Mouse (Mus musculus) adipocyte (in vitro differentiated cells): ENCODE measurements at regions not wholly inside any gene's neighbourhood (a gene's known extent, or its start where the extent isn't known, plus 50 kb on each side); places are given as distances from the start of the nearest gene placed in this dataset.
"Not testable (repeated sequence)": the region's sequence is repeated elsewhere in the genome, so short reads cannot be mapped to it uniquely, and the experiment has no call there.

Experiments
- DNase-seq: peaks from one replicate; pipeline ENCODE4 v3.0.0-alpha.2; 2016; ENCODE audit warnings: low spot score

DNA sequence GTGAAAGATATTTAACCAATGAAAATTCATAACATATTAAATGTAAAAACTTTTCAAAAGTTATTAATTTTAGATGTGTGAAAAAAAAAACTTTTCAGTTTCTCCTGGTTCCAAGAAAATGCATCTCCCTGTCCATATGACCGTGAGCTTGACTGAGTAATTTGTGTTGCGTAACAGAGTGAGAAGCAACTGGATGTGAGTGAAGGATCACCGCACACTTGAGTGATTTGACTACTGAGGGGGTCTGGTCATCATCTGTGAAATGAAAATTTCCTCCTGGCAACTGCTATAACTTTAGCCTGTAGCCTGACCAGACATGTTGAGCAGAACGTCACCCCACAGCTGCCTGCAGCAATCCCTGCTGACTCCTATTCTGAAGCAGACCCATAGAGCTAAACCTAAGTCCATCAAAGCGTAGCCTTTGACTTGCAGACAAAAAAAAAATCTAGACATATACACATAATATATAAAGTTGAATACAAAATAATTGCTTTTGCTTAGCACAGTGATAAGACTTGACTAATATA, 461.2 kb downstream of the Brinp3 start:
- DNase-seq = peak; percentile 12

DNA sequence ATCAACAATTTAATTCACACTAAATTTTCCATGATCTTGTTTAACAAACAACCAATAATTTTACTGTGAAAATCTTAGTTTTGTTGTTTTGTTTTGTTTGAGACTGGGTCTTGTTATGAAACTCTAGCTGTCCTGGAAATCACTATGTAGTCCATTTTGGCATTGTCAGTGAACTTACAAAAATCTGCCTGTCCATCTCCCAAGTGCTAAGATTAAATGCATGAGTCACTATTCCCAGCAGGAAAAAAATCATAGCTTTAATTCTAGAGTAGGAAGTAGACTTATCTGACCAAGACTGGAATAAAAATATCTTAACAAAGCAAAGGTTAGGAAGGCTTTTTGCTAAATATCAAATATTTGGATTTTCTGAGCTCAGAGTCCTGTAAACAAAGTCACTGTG, 461.8 kb downstream of the Brinp3 start:
- DNase-seq = peak; percentile 64

DNA sequence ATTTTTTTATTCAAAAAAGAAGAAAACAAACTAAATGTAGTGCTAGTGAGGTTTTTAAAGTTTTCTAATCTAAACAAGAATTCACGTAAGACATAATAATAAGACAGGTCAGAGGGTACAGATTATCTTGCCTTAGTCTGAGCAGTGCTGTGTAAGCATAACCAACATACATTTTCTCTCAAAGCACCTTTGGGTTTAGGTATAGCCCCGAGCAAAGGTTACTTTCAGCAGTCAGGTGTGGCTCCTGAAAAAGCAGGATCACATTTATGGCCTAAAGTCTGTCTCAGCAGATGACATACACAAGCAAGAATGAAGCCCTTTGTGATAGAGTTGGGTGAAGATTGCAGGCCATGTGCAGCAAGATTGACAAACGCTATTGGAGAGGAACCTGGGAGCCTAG, 465.9 kb downstream of the Brinp3 start:
- DNase-seq = no peak

DNA sequence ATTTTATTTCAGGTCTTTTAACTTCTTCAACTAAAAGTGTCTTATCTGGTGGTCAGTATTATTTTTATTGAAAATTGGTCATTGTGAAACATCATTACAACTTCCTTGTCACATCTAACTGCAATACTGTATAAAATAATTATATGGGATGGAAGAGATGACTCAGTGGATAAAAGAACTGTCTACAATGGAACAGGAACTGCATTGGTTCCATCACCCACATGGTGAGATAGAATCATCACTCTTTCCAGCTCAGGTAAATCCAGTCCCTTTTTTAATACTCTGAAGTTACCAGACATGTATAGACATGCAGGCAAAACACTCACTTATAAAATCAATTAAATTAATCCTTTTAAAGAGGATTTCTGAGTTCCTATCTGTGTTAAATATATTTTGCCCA, 473.0 kb downstream of the Brinp3 start:
- no peak for DNase-seq

DNA sequence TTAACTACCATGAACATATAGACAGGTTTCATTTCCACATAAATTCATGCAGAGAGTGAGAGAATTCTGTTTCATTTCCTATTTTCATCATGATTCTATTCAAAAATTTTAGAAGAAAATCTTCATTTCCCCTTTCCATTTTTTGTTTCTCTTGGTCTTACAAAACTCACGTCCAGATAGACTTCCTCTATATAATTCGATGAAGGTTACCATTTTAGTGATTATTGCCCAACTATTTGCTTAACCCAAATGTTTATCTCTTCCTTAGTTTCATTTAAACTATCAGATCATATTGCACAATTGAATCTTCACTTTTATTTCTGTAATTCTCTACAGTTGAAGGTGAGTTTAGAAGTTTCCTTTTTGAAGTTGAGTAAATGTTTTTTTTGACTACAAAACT, 473.4 kb downstream of the Brinp3 start:
- DNase-seq = no peak

DNA sequence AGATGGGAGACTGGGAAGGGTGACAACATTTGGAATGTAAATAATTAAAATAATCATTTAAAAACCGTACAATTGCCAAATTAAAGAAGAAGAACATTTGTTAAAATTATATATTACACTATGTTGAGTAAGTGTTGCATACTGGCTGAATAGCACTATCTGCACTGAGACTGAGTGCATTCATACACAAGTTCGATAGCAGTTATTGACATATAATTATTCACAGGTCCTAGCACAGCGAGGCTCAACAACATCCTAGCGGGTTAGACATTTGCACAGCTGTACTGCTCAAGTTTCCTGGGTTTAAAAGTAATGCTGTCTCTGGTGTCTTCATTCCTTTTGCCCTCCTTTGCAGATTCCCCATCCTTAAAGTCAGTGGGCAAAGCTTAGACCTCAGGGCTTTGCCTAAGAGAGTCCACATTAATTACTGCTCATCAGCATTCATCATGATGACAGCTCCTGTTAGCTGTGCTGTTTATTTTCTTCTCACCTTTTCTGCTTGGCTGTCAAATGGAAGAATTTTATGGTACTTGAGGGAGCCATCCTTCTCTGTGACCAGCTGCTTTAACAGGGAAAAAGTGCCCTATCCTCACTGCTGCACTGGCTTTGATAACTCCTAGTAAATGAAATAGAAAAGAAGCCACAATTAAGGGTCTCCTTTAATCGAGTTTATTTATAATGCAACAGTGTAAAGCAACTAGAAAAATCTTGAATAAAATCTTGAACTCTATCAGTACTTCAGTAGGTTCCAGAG, 489.1 kb downstream of the Brinp3 start:
- DNase-seq = no peak

DNA sequence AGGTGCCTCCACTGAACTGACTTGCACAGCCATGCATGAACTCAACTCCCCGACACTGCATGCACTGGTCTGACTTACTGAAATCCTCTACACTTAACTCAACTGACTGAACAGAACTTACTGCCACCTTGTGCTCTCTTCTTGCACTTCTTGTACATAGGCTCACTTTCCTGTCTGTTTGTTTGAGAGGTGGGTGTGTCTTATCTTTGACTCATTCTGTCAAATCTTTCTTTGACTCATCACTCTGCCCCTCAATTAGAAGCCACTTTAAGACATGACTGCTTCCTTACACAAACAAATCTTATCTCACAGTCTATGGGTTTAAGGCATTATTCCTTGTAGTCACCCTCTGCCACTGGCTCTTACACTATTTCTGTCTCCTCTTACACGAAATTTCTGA, 505.5 kb downstream of the Brinp3 start:
- no peak for DNase-seq

DNA sequence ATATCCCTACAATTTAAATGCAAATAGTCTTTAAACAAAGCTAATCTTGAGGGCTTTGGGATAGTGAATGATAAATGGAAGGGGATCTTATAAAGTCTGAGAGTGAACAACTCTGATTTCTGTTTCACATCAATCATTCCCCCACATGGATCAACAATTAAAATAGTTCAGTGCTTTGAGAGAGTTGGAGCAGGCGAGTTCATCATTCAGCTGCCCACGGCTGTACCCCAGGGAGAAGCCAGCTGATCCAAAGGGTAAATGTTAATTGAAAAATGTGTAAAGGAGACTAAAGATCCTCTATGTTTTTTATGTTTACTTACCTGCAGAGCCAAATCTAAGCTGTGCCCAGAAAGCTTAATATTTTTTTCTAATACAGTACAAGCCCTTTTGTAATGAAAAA, 553.2 kb downstream of the Brinp3 start:
- DNase-seq = no peak

DNA sequence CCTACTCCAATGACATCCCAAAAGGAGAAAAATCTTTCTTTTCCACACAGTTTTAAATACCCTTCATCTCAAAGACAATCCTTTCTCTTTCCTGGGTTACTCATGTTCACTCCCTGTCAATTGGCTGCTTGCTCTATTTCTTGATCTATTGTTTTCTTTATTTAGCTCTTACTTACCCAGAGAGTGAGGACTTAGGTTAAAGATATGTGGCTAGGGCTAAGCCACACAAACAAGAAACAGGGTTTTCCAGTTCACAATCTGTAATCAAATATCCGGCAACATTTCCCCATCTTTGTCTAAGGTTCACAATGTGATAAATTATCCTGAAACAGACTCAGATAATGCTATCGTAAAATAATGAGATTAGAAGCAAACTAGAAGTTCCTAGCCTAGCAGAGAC, 563.9 kb downstream of the Brinp3 start:
- no peak for DNase-seq

DNA sequence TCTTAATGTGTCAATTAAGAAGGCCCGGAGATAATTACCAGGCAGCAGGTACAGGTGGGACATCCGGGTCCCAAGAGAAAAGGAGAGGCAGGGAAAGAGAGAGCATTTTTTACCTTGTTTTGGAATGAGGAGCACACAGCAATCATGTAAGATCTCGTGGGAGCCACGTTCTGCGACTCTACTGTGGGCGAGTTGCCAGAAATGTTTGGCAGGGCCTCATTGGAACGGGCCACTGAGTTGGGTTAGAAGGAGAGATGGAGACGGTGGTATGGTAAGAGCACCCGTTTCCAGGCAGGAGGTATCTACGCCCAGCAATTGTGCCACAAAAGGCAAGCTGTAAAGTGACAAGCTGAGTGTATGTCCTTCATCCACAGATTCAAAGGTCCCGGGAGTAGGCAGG, 579.6 kb downstream of the Brinp3 start:
- DNase-seq = no peak

DNA sequence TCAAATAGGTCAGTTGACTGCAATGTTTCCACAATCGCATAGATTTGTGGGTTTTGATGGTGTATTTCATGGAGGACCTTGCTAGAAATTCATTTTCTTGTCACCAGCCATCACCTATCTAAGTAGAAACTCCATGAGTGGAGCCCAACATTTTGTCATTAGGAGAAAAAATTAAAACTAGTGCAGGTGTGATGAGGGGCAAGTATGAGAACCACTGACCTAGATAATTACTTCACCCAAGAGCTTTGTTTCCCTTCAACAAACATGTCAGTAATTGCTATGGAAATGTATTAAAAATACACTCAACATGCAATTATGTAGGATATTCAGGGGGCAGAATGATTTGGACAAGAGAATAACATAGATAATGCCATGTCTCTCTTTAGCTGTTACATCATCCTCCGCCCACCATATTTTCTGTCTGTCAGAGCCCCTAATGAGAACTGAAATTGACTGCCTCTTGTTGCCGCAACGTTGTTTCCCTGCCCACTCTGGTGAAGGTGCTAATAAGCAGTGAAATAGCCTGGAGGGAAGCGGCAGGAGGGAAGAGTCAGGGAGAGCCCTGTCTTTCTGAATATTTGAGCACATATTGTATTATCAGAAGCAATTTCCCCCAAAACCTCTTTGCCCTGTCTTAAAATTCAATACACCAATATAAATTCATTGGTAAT, 589.7 kb downstream of the Brinp3 start:
- no peak for DNase-seq

DNA sequence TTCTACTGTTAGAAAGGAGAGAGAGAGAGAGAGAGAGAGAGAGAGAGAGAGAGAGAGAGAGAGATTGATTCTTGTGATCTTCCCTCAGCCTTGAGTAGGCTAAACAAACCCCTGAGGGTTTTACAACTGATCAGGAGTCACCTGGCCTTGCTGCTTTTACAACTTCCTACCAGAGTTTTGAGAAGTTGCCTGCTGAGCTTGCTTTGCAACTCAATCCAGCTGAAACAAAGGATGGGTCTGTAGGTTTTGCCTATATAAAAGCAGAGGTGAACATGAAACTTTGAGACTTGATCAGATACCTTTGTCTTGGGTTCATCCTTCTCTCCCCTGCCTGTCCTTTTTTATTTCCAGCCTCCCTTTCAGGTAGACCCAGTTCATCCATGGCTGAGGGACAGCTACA, 631.0 kb downstream of the Brinp3 start:
- no peak for DNase-seq

DNA sequence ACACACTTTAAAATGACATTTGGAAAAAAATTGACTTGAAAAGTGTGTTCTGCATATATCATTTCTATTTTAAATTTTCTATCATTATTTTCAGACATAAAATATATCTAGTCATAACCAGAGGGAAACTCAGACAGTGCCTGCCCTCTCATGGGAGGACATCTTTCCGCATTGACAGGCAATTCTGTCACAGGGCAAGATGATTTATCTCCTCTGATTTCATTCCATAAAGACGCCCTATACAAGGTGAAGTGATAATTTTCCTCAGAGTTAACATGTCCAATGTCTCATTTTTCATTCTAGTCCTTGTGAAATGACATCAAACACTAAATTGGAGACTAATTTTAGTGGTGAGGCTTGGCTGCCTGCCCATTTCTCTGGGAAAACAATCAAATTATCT, 643.6 kb downstream of the Brinp3 start:
- no peak for DNase-seq

DNA sequence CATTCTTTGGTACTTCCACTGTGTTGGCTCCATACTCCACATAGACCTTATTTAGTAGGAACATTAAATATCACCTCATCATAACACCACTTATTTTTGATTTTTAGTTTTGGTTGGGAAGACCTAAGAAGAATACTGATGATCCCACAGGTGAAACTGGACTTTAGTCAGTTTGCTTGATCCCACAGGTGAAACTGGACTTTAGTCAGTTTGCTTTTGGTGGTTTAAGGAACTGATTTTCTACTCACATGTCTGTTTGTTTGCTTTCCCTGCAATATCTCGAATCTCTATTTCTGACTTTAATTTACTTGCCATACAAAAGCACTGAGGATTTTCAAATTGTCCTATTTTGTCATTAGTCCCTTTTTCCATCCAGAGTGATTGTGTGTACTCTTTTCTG, 680.8 kb downstream of the Brinp3 start:
- DNase-seq = no peak

DNA sequence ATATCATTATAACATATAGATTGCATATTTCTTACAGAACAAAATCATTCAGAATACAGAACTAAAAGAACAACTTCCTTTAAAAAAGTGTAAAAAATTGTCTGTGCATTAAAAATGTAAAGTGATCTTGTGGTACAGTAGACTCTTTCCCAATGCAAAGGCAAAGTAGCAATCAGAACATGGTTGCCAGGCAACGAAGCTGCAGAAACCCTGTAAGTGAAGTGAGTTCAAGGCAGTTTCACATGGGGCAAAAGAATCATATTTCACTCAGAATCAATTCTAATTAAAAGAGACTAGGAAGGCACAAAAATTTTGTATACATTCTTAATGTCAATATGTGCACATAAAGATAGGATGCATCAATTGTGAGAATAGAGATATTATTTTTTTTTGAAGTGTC, 692.2 kb downstream of the Brinp3 start:
- DNase-seq = no peak

DNA sequence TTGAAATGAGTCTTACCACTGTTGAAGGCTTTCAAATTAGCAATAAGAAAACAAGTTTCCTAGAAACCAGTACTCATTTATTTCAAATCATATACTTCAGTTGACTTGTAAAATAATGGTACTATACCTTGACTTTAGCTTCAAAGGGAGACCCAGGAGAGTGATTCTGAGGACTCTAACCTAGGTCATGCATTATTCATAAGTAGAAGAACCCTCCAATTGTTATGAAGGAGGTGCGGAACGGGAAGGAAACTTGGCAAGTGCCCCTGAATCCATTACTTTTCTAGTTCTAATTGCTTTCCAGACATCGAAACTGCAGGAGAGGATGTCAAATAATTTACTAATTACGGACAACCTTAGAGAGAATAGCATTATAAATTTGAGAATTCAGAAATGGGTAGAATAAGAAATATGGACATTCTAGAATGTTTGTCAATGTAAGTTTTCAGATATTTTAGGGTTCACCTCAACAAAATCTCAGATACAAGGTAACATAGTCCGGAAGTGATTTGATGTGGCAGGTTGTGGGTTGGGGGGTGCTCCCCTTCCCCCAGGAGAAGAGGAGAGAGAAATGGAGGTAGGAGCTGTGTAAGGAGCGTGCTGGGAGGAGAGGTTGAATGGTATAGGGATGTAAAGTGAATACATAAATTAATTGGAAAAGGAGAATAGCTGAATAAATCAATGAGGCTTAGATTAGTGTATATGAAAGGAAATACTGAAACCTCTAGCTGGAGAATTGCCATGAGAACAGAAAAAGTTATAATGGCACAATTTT, 692.9 kb downstream of the Brinp3 start:
- no peak for DNase-seq

DNA sequence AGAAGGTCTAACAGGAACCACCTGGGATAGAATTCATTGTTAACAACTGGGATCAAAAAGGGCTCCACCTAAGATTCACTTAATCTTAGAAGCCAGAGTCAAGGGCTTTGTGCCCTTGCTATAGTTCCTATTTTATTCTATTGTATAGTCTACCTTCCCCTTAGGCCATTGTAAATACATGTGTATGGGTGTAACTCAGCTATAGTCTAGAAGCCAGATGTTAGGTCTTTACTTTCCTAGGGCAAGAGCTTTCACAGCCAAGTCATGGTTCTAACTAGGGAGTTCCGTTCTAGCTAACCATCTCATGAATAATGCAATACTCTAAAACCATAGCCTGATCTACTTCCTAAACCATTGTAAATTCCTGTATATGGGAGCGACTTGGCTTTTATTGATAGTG, 705.4 kb downstream of the Brinp3 start:
- DNase-seq = not testable (repeated sequence)

DNA sequence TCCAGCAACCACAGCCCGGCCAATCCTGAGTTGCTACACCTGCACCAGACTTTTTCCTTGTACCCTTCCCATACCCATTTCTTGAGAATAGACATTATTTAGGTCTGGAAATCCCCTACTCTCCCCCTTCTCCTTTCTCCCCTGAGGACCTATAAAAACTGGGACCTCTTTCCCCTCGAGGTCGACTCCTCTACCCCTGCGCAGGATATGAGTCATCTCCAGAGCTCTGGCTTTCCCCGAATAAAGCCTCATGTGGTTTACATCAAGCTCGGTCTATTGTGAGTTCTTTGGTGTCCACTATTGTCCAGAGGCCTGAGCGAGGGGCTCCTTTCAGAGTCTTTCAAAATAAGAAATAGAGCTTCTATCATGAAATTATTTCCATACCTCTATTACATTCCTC, 720.3 kb downstream of the Brinp3 start:
- not testable (repeated sequence) for DNase-seq

DNA sequence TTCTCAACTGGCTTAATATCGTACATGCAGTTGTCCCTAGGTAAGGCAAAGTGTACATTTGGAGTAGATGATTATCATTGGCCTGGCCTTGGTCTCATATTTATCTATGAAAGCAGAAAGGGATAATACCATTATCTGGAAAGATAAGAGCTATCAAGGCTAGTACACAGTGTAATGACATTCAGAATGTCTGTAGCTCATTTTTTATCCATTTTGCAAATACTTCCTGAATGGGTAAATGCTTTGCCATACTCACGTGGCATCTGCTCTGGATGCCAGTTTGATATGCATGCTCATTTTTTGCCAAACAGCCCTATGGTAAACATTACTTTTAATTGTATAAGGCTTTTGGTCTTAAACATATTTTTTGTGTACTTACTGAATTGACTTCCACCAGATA, 723.4 kb downstream of the Brinp3 start:
- DNase-seq = no peak

DNA sequence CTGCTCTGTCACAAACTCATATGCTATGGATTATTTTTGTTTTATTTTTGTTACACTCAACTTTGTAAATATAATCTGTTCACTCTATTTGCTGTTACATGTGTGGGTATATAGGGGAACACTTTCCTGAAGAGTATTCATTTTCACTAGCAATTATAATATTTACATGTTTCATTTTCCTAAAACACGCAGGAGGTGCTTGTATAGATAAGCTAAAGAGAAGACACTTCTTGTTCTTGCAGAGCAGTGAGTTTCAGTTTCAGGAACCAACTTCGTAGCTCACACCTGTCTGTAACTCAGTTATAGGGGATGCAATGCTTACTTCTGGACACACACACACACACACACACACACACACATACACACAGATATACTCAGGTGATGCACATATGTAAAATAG, 724.9 kb downstream of the Brinp3 start:
- DNase-seq = no peak

DNA sequence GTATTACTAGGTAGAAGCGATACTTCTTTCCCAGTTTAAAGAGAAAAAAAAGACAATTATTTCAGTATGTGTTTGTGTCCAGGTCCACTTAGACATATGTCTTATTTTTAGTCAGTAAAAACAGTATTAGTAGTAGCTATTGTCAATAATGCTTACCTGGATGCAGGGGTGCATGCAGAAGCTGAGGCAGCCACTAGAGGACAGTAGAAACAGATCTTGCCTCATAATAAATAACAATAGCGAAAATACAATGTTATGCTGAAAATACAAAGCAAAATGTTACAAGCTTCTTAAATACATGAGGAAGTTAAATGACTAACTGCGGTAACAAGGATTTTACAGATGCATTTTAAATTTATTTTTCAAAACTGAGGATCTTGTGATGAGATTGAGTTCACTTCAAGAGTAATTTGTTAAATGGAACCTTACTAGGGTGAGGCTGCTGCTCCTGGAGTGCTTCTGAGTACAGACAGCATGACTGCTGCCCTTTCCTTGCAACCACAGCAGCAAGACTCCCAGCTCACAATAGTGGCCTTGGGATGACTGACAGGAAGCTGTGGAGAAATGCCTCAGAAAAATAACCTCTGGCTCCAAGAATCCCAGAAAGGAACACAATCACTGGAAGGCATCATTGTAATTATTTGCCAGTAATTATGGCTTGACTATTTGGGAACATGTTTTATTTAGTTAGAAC, 728.8 kb downstream of the Brinp3 start:
- no peak for DNase-seq

DNA sequence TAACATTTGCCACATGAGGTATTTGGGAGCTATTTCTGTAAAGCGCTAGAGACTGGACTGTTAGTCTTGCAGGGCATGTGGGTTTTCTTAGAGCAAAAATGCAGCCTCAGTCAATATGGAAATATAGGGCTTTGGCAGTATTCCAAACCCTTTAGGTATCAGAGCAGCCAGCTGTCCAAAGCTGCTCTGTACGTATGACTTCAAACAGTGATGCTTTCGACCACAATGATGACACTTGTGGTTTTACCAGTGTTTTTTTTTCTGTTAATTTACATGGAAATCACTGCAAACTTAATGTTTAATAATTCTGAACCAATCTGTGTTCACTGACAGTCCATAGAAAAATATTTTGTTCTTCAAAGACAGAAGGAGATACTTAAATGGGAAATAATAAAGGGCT, 743.0 kb downstream of the Brinp3 start:
- no peak for DNase-seq
